Mouse (Mus musculus): Measurements from ENCODE around the gene Scamp2.

Gene Scamp2

DNA sequence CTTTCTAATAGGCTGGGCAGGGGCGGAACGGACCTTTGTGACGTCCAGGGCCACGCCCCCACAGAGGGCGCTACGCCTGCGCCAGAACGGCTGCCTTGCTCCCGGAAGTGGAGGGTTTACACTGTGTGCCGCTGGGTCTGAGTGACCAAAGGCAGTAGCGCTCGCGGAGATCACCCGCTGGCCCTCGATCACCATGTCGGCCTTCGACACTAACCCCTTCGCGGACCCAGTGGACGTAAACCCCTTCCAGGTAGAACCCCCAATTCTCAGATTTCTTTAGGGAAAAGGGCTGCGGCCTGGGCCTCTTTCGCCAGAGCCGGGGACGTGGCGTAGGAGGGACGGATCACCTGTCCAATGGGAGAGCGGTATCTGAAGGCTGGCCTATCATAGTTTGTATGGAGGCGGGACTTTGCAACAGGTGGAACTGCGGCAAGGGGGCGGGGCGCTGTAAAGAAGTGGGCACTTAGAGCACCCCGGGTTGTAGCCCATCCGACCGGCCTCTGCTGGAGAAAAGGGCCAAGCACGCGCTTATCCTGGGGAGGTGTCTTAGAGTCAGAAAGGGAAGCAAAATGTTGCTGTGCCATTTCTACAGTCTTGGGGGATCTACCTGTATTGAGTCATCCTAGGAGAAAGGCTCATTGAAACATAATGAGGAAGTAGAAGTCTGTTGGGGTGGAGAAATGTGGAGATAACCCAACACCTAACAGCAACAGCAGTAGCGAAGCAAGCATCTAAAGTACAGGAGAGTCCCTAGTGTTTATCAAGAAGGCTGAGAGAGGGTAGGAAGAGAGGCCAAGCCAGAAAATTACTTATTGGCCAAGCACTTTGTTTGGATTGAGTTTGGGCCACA is at the start of gene Scamp2:
Gene Scamp2 (plus strand): TSS at position 83 of the 850 bp plus-strand sequence.
- DNase-seq (ENCODE audit: low read depth, low spot score) = peak; percentile 85

DNA sequence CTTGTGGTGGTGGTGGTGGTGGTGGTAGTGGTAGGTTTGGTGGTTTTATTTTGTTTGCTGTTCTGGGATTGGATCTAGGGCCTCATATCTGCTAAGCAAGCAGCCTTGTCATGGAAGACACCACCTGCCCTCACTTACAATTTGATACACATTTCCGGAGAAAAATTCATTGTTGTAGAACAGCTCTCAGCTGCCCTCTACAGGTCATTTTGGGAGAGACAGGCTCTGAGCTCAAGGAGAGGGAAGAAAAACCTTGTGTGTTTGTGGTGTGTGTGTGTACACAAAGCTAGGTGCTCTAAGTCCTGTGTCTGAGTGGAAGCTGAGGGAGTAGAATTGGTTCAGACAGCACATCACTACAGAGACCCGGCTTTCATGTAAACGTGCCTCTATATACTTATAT is 43.6 kb upstream of the Scamp2 start:
- no peak for DNase-seq (ENCODE audit: low read depth, low spot score)

DNA sequence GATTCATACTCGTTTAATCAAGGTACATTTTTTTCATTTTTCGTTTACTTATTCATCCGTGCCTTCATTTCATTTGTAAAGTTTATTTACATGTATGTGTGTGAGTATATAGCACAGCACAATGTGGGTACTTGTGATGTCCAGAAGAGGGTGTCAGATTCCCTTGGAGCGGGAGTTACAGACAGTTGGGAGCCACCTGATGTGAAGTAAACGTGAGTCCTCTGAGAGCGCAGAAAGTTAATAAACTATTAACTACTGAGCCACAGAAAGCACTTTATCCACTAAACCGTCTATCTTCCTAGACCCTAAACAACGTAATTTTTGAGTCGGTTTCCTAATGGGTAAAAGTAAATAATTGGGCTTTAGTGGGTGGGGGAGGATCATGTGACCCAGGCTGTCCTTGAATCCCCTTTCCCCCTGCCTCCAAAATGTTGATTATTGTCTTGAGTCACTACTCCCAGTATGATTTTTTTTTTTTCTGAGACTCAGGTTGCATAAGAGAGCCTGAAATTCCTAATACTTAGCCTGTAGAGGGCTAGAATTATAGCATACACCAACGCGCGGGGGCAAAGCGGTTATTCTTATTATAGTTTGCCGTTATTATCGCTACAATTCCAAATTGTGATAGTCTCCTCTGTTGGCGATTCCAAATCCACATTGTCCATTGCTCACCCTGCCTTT is 40.2 kb upstream of the Scamp2 start:
- no peak for DNase-seq (ENCODE audit: low read depth, low spot score)

DNA sequence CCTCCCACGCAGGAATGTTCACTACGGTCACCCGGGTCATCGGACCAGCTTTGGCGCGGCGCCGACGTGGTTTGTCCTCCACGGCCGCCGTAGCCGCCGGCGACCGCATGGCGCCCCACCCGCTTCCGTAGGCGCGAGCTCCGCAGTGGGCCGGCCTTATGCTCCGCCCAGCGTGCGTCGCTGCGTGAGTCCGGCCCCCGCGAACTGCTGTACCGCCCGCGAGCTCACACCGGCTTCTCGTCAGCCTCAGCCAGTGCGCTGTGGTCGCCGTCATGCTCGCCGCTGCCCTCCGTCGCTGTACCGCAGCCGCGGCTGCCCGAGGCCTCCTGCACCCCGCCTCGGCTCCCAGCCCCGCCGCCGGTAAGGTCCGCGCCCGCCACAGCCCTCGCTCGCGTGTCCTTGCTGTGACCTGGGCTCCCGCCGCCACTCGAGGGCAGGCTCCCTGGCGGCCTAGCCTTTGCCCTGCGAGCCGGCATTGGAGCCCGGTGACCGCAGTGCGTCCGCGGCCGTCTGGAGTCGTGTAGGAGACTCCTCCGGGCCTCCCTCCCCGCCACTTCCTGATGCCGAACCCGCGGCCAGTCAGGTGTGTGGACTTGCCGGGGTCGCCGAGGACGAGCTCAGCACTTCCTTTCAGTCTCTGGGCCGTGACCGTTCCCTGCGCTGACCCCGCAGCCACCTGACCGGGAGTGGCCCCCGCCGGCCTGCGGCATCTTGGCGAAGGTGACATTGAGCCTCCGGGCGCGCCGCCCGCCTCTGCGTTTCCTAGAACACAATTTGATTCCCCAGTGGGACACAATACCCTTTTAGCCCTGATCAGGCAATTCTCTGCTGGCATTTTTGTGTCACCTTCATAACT is 39.5 kb upstream of the Scamp2 start, which contains the start of gene Cox5a:
Gene Cox5a (plus strand): TSS at position 219 of the 856 bp plus-strand sequence.
- DNase-seq (ENCODE audit: low read depth, low spot score) = peak; percentile 83

DNA sequence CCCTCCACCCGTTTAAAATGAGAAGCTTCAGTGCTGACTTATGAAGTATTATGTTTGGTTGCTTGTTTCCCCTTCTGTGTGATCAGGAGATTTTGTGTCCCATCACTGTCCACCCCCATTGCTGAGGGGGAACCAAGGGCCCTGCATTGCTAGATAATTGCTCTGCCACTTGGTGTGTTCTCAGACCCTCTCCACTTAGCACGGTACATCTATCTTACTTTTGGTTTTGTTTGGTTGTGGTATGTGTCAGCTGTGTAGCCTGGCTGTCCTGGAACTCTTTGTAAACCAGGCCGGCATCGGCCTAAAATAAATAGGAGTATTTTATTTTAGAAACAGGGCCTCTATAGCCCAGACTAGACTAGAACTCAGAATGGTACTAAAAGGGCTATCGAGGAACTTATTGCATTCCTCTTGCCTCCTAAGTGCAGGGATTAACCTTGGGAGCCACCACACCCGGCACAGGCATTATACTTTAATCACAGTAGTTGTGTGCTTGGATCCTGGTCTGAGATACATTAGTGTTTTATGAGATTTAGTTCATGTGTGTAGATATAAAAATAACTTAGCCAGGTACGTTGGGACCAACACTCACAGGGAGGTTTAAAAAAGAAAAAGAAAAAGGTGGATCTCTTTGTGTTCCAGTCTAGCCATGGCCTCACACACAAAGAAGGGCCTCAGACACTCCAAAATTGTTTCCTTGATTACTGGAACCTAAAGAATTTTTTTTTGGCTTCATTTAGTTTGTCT is 38.5 kb upstream of the Scamp2 start:
- no peak for DNase-seq (ENCODE audit: low read depth, low spot score)

DNA sequence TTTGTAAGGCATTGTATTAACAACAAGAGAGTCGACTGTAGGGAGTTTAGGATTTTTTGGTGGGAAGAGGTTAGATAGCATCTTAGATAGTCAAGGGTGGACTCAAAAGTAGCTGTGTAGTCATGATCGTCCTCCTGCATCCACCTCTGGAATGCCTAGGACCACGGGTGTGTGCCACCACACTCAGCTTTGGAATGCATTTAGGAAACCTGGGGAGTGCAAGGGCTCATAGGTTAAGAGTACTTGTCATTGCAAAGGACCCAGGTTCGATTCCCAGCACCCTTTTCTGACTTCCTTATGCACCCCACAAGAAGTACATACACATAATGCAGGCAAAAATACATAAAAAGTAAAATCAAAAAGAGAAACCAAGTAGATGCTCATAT is 37.9 kb upstream of the Scamp2 start:
- DNase-seq (ENCODE audit: low read depth, low spot score) = no peak

DNA sequence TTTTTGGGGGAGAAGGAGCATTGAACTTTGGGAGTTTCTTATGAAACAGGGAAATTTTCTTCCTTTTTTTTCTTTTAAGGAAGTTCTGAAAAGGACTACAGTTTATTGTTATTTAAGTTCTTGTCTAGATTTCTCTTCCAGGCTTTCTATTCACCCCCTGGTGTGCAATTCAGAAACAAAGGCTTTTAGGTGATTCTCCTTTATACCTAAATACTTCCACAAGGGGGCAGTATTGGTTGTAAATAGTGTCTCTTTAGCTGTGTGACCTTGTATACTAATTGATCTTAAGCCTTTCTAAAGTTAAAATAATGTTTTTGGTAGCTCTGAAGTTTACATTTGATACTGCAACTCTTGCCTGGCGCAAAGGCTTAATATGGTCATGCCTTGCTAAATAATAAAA is 37.0 kb upstream of the Scamp2 start:
- no peak for DNase-seq (ENCODE audit: low read depth, low spot score)

DNA sequence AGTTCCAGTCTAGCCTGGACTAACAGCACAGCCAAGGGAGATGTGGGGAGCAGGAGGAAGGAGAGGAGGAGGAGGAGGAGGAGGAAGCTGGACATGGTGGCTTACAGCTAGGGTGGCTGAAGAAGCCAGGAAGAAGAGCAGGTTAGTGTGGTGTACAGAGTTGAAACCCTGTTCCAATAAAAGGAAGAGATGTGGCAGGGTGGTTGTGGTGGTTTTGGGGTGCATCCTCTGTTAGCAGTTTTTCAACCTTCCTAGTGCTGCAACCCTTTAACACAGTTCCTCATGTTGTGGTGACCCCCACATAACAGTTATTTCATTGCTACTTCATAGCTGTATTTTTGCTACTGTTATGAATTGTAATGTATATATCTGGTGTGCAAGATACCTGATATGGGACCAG is 36.3 kb upstream of the Scamp2 start:
- DNase-seq (ENCODE audit: low read depth, low spot score) = no peak

DNA sequence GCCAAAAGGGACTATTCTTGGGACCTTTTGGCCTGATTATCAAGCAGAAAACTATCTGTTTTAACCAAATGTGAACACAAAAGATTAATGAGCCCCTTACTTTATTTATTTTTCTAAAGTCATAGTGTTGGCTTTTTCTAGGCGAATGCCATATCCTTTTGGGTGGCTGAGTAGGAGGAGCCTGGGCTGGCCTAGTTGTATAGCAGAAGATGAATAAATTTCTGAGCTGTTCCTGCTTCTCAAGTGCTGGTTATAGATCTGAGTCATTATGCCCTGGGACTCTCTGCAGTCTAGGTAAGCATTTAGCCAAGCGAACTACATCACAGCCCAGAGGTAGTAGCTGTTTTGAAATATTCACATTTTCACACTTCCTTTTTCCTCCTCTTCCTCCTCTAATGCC is 35.2 kb upstream of the Scamp2 start:
- DNase-seq (ENCODE audit: low read depth, low spot score) = no peak

DNA sequence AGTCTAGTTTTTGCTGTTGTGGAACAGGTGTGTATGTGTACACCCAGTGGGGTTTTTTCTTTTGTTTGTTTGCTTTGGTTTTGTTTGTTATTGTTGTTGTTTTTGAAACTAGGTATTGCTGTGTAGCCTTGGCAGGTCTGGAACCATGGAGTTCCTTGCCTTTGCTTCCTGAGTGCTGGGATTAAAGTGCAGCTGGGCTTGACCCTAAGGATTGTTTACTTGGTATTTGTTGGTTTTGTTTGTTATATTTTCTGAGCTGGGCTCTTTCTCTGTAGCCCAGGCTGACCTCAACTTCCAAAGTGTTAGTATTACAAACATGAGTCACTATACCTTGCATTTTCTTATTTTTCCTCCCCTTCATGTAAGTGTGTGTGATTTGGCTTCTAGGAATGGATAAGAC is 34.3 kb upstream of the Scamp2 start:
- no peak for DNase-seq (ENCODE audit: low read depth, low spot score)

DNA sequence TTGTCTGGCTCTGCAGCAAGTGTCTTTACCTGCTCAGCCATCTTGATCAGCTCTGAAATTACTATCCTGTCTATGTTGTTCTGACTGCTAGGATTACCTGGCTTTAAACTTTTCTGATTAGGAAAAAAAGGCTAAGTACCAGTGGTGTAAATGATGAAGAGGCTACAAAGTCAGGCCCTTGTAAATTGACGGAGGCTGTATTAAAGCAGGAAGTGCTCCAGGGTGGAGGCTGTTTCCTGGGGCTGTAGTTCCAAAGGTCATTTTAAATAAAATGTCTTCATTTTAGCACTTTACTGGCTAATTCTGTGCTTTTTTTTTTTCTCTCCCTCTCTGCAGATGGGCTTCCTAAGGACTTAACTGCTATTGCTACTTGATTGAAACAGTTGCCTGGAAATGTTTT is 28.8 kb upstream of the Scamp2 start:
- no peak for DNase-seq (ENCODE audit: low read depth, low spot score)

DNA sequence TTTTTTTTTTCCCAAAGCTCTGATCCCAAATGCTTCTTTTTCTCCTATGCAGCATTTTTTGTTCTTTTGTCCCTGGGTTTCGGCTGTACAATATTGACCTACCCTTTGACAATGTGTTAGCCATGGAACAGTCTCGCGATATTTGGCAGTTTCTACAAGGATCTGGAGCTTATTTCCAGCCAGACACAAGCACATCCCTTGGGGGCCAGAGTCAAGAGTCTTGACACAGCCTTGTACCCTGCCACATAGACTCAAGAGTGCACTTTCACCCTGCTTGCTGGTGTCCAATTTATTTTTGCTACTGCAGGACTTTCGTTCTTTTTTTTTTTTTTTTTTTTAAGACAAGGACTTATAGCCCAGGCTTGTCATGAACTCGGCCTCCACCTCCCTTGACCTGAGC is 24.4 kb upstream of the Scamp2 start:
- DNase-seq (ENCODE audit: low read depth, low spot score) = no peak

DNA sequence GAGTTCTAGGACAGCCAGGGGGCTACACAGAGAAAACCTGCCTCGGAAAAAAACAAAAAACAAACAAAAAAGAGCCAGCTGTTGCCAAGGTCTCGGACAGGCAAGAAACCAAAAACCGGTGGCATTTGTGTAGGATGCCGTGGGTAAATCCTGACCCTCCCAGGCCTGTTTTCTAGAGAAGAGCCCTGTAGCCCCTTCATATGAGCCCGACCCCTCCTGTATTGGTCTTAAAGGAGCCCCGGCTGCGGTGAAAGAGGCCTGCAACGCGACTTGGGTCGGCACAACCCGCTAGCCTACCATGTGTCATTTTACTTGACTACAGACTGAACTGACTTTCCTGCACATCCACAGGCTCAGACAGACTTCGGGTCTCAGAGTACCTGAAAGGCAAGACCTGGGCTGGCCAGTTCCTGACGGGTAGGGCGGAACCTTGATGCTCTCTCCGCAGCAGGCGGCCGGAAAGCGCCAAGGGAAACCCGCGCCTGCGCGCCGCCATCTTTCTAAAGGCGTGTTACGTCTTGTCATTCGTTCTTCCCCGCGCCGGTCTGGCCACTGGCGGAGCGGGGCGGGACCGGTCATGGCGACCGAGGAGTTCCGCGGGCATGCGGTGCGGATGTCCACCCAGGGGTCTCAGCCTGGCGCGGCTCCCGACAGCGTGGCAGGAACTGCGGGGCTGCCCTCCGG is 23.6 kb upstream of the Scamp2 start, which contains the start of gene Fam219b:
Gene Fam219b (plus strand): TSS at position 485 of the 684 bp plus-strand sequence.
- peak; percentile 80 for DNase-seq (ENCODE audit: low read depth, low spot score)

DNA sequence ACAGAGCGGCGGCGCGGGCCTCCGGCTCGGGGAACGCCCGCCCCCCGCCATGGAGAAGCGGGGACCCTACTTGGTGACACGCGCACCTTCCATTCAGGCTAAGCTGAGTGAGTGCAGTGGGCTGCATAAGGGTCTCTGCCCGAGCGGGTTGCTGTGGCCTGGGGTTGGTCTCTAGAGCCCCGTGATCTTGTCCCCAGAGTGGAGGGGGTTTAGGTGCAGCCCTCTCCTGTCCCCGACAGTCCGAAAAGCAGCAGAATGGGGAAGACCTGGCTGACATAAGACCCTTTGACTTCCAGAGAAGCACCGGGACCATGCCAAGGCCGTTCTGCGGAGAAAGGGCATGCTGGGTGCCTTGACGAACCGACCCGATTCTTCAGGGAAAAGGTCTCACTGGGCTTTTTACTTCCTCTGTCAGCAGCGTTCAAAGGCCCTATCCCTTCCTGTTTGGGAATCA is 23.0 kb upstream of the Scamp2 start:
- no peak for DNase-seq (ENCODE audit: low read depth, low spot score)

DNA sequence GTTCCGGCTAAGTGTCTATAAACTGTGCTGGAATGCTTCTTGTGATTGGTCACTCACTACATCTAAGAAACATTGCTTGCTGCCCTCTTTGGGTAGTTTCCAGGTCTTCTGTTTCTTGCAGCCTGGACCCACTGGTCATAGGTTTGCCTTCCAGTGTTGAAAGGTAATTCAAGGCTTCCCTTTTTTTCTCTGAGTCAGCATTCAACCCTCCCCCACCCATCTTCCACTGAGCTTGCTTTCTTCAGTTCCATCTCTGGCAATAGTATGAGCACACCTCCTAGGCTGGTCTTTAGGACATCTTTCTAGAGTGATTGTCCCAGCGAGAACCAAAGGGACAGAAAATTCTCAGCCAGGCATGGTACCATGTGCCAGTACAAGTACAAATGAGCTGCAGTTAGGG is 21.2 kb upstream of the Scamp2 start:
- DNase-seq (ENCODE audit: low read depth, low spot score) = no peak

DNA sequence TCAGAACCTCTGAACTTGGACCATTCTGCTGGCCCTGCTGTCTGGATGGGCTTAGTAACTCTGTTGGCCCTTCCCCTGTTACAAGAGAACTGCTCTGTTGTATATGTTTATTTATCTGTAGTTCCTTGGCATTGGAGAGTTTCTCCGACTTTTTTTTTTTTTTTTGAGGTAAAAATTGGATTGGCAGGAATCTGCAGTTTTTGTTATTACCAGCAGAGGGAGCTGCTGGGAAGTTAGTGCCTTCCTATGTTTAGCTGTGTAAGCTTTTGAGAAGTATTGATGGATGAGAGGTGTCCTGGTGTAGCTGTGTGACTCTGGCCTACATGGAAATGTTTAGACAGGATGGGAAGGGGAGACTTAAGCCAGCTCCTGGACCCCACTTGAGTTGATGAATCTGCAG is 19.4 kb upstream of the Scamp2 start:
- DNase-seq (ENCODE audit: low read depth, low spot score) = no peak

DNA sequence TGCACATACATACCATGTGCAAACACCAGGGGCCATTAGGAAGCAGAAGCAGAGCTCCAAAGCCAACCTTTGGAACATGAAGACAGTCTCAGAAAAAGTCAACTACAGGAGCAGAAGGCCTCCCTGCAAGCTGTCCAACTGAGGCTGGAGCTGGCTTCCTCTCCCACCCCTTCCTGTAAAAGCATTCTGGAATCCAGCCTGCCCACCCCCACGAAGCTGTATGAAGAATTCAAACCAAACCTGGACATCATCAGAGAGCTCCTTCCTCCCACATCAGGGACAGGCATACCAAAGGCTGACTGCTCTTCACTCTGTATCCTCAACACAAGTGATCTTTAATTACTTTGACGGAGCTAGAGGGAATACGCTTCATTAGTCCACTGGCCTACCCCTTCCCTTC is 16.8 kb upstream of the Scamp2 start:
- DNase-seq (ENCODE audit: low read depth, low spot score) = no peak

DNA sequence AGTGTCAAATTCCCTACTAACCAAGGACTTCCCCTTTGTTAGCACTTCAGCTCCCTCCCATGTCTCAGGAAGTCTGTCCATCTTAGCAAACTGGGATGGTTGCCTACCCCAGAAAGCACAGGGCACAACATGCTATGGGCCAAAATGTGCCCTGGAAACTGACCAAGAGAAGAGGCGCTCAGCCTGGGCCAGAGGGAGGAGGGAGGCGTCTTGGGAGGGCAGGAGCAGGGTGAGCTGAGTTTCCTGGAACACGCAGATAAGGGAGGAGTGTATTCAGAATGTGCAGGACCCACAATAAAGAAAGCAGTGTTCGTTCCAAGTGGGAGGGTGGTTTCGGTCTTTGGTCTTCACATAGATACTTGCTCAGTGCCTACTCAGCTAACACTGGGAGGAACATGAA is 13.5 kb upstream of the Scamp2 start:
- no peak for DNase-seq (ENCODE audit: low read depth, low spot score)

DNA sequence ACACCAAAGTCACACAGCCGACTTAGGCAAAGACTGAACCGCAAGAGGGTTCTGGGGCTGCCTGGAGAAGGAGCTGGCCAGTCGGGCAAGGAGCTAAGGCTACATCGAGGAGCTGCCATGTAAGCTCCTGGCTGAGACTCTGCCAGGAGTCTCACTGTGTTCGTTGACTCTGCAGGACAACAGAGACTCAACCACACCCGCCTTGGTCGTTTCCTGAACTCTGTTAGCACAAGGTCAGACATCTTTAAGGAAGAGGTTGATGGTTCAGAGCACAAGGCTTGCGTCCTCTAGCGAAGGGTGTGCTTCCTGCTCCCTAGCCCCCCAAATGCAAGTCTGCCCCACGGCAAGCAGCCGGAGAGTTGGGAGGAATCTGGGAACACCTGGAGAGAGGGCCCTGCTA is 12.9 kb upstream of the Scamp2 start:
- no peak for DNase-seq (ENCODE audit: low read depth, low spot score)

DNA sequence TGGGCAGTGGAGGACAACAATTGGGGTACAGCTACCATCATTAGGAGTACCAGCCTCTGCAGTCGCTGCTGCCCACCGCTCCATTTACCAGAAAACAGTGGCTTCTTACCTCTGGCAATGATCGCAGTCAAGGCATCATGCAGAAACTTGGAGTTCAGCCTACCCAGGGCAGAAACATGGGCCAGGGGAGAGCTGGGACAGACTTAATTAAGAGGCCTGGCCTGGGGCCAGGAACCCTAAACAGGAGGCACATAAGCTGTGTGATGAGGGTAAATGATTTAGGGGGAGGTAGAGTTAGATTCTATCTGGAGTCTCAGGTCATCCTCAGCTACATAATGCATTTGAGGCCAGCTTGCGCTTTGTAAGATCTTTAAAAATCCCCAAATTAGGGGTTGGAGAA is 11.6 kb upstream of the Scamp2 start:
- DNase-seq (ENCODE audit: low read depth, low spot score) = no peak
